Mouse (Mus musculus) adrenal gland, postnatal 4 days (tissue): ENCODE data around the gene Cerk. TPM values are rescaled to one million over a fixed set of nuclear protein-coding genes. Genes with fewer than 3 reads are reported as not detected.
"Not testable (repeated sequence)": the region's sequence is repeated elsewhere in the genome, so short reads cannot be mapped to it uniquely, and the experiment has no call there.

ENCODE experiments used
- DNase-seq, 2 experiments: peaks; one replicate each; pipeline ENCODE4 v3.0.0; 2021 to 2022; ENCODE audit warnings: low spot score in 2 of 2, mixed read lengths in 2 of 2
- long read RNA-seq, 2 experiments: library from polyadenylated mRNA; stranded (forward); transcript quantifications; one replicate each; pipeline ENCODE4 v2.0.0; 2021
- total RNA-seq, 2 experiments: library from RNA; stranded (reverse); gene quantifications; 2 replicates each; pipeline ENCODE4 v1.2.3; 2021

Gene Cerk
- total RNA-seq = 10 to 100 TPM; 26.3 to 26.8 TPM
- long read RNA-seq, experiment 1, full-length matches to known transcripts = 14 of 23 reads
- long read RNA-seq, experiment 1, partial matches to known transcripts = 2 of 23 reads
- long read RNA-seq, experiment 1, other reads (novel, unspliced or antisense) = 7 of 23 reads
- long read RNA-seq, experiment 2, full-length matches to known transcripts = 36 of 57 reads
- long read RNA-seq, experiment 2, partial matches to known transcripts = 8 of 57 reads
- long read RNA-seq, experiment 2, other reads (novel, unspliced or antisense) = 13 of 57 reads

DNA sequence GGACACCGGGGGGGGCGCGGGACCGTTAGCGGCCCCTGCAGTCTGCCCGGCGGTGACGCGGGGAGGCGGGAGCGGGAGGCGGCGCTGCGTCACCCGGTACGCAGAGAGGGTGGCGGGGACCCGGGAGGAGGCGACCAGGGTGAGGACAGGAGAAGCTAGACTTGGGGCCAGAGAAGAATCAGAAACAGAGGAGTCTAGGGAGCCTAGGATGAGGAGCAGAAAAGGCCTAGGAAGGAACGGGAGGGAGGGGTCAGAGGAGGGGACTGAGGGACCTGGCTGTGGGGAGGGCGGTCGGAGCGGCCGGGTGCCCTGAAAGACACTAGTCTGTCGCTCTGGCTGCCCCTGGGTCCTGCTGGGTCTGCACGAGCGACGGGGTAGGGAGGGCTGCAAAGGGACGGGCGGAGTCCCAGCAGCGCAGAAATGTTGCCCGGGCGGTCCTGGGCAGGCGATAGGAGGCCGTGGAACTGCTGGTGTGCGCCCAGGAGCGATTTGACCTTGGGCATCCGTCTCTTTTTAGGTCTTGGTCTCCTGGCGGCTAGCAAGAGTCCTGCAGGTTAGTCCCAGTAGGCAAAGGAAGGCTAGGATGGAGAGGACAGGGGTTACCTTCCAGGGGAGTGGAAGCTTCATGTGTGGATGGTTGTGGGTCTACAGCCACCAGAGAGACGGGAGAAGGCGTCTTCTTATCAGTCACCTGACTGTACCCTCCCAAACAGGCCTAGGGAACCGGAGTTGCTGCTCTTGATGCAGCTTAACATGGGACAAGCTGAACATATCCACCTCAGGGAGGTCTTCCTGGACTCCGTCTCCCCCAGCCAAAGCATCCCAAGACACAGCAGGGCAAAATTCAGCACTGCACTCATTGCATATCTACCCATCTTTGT lies at the start of gene Cerk:
Cerk (minus strand) TSS at position 453 of the 881 bp plus-strand sequence.
- peak; percentile 38 to 44 for DNase-seq

DNA sequence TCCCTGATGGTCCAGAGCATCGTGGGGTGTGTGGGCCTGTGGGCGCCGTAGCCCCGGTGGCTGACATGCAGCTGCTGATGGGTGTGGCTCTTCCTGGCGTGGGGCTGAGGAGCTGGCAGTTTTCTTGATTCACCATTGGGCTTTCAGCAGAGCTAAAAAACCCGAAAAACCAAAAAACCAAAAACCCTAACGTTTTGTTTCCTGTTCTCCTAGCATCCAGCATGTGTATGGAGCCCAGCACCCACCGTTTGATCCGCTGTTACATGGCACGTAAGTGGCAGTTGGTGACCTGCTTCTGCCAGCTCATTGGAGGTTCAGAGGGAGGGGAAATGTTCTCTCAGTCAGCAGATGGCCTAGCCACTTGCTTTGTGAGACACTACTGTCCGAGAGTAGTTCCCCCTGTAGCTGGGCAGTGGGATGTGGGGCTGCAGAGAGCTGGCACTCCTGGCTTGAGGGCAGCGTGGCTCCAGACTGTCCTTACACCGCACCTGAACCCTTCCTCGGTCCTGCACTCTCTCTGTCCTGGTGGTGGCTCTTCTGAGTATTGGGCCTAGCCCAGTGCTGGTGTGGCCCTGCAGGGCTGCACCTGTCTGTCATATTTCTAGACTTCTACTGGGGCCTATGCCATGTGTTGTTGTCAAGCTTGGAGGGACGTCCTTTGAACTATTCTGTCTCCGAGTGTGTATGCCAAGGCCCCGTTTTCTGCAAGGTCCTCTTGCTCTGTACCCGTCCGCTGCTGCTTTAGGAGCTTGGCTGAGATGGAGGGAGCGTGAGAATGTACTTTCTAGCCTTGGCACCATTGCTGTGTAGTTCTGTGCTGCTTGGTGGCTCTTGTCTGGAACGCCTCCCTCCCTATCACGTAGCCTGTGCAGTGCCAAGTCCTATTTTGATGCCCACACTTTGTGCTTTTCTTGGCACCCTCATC lies 48.8 kb upstream of the Cerk start:
- no peak for DNase-seq

DNA sequence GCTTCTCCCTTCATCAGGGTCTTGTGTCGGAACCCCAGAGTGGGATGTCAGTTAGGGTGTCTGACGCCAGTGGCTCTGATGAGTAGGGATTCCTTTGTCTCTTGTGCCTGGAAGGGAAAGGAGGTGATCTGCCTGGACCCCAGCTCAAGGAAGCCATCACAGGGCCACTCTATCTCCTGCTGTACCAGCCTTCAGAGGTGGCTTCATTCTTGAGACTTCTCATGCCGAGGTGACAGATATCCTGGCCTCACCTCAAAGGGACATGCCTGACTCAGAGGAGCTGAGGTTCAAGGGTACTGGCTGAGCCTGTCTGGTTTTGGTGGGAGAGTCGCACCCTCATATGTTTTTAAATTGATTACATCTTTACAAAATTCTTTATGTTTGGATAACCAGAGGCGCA lies 48.1 kb upstream of the Cerk start:
- DNase-seq = no peak

DNA sequence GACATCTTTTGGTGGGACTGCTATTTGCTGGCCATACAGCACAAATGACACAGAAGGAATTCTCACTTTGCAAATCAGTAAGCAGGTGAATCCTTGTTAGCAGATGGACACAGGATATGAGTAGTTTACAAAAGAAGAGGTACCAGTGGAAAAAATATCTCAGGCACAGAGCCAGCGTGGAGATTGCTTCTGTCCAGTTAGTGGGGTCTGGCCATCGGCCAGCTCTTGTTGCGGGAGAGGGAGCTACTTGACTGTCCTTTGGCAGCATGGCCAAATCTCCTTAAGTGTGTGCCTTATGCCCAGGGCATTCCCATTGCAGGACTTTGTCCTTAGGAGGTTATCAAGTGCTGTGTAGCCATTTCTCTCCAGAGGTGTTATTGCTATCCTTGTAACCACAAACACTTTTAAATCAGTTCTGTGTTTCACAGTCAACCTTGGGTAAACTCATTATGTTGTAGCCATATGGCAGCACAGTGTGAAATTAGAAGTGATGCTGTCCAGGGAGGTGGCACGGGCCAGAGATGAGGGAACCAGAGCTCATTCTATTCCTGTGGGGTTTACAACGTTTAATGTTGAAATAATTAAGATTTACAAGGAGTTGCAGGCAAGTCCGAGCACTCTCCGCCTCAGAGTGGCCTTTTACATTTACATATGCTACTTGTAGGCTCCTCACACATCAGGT lies 46.0 kb upstream of the Cerk start:
- DNase-seq = no peak

DNA sequence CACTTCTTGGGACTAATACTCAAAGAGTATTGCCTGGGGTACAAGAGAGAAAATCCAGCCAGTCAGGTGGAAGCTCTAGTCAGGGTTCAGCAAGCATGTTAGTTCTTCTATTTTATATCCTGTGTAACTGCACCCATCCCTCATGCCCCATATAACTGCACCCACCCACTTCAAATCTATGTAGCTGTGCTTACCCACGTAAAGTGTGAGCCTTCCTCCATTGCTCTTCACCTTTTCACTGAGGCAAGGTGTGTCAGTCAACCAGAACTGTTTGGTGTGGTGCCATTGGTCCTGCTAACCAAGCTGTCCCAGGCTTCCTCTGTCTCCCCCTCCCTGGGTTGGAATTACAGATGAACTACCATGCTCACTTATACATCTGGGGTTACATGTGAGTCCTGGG lies 45.2 kb upstream of the Cerk start:
- DNase-seq = no peak

DNA sequence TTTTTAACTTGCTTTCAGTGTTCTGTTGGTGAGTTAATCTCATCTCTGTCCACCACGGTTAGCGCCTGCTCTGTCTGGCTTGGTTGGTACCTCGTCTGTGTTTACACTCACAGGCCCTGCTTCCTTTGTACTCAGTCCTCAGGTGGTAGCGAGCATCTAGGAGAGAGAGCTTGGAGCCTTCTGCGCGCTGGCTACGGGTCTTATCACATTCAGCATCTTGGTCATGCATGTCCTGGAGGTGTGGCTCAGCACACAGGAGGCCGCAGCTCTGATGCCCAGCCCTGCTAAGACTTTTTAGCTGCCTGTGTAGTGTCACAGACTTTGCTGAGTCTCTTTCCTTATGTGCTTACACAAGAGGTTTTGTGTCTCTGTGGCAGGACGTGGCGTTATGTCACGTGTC lies 43.7 kb upstream of the Cerk start:
- DNase-seq = no peak

DNA sequence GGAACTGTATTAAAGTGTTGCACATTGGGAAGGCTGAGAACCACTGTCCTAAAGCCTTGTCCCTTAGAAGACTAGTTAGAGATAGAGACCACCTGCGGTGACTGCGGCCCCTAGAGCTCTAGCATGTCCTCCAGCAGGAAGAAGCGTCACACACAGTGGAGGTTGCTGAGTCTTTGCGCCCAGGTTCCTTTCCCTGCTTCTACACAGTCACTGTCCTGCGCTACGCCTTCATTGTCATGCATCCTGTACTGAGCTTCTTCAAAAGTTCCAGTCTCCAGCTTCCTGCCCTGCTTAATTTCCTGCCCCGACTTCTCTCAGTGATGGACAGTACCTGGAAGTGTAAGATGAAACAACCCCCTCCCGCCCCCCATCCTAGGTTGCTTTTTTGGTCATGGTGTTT lies 43.1 kb upstream of the Cerk start:
- no peak for DNase-seq

DNA sequence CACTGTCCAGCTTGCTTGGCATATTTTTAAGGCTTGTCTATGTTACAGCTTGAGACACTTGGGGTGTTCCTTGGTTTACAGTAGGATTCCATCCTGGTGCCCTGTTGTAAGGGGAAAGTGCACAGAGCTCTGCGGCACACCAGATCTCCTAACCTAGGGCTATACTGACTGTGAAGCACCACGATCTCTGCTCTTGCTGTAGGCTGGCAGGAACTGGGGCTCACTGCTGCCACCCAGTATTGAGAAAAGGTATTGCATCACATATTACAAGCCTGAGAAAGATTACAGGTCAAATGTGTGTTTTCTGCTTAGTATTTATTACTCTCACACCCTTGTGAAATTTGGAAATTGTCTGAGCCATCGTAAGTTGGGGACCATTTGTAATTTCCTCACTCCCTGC lies 42.2 kb upstream of the Cerk start:
- DNase-seq = peak in 1 of 2 experiments; percentile 41

DNA sequence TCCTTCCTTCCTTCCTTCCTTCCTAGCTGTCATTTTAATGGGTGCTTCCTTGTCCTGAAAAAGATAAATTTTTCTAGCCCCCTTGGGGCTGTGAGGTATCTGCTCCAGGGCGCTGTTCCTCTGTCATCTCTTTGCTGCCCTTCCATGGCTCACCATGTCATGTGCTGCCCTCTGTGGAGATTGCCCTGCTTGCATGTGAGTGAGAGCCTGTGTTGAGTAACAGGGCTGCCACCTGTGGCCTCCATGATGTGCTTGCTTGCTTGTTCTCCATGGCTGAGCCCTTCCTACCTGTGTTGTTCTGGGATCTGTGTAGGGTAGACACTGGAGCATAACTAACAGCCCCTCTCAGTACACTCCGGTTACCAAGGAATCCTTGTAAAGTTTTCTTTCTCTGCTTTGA lies 41.0 kb upstream of the Cerk start:
- no peak for DNase-seq

DNA sequence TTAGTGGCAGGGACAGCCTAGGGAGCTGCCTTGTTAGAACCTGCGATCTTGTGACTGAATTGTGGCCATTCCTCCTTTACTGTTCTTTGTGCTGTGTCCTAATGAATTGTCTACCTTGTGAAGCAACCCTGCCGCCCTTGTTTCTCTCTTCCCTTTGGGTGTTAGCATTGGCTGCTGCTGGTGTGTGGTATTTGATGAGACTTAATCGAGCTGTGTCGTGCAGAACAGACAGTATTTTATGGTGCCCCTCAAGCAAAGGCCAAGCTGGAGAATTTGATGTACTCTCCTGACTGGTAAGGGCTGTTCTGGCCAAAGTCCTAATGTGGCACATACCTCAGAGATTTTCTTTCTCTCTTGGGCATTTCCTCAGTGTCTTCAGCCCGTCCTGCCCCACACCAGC lies 40.3 kb upstream of the Cerk start:
- no peak for DNase-seq

DNA sequence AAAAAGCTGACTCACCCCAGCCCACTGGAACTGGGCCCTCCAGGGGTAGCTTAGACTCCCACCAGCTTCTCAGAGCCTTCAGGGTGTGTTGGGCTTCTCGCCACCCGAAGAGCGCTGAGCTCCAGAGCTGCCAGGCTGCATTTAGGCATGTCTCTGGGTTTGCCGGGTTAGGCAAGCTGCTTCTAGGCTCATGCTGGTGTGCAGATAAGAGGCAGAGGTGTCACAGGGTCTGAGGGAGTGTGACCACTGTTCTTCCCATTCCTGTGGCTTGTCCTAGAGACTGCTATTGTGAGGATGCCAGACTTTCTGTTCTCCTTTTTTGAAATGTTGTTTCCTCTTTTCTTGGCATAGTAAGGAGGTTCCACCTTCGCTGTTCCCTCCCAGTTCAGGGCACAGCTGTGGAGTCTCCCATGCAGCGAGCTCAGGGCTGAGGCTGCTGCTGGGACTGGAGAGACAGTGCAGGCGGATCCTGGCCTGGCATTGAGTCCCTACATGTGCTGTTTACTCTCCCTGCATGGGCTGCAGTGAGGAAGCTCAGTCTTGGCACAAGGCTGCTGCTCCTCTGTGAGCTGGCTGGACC lies 39.1 kb upstream of the Cerk start:
- DNase-seq = no peak

DNA sequence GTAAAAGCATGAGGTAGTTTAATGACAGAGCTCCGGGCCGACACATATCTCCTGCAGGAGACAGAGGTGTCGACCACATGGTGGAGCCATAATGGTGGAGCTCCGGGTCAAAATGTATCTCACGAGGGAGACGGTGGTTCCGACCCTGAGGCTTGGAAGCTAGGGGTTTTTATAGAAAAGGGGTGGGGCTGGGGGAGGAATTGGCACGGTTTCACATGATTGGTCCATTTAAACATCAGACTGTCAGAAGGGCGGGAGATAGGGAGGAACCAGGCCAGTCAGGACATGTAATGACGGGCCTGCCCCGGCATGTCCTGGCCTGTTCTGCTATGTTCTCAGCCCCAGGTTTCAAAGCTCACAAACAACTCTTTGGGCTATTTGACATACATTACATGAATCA lies 36.0 kb upstream of the Cerk start:
- not testable (repeated sequence) for DNase-seq

DNA sequence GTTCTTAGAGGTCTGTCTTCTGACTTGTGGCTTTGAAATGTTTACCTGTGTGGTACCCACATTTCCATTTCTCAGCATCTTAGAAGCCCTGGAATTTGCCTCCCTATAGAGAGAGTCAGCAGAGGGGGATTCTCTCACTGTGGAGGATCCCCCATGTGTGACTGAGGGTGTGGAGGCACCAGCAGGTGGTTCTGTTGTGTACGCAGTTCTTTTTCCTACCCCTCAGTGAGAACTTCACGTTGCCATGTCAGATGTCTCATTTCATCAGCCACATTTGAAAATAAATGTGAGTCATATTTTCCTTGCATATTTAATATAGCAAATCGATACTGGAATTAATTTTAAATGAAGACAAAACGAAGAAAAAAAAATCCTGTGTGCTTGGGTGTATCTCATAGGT lies 35.4 kb upstream of the Cerk start:
- no peak for DNase-seq

DNA sequence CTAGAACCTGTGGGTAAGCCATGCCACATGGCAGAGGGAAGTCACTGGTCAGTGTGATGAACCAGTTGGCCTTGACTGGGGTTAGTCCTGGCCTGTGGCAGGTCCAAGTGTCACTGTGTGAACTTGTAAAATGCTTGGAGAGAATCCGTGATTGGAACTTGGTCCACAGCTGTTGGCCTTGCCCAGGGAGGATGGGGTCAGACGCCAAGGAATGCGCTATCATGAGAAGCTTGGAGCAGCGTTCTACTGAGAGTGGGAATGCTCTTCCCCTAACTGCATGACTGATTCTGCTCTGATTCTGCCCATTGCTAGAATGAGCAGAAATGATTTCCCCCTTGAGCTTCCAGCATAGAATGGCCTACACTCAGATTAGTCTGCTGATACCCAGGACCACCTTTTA lies 34.8 kb upstream of the Cerk start:
- no peak for DNase-seq

DNA sequence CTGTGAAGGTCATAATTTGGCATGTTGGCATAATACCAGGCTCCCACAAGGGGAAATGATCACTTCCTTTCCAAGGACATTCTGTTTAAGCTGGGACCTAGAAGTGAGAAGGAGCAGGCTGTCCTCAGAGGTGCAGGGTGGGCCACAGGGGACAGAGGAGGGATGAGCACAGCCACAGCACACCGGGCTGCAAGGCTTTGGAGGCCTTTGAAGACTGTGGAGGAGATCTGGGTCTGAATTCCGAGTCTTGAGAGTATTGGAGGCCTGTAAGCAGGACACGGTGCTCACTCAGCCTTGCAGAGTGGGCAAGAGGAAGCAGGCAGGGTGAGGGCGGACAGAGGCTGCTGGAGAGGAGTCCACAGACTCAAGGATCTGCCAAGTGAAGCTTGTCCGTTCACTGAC lies 34.3 kb upstream of the Cerk start:
- DNase-seq = no peak

DNA sequence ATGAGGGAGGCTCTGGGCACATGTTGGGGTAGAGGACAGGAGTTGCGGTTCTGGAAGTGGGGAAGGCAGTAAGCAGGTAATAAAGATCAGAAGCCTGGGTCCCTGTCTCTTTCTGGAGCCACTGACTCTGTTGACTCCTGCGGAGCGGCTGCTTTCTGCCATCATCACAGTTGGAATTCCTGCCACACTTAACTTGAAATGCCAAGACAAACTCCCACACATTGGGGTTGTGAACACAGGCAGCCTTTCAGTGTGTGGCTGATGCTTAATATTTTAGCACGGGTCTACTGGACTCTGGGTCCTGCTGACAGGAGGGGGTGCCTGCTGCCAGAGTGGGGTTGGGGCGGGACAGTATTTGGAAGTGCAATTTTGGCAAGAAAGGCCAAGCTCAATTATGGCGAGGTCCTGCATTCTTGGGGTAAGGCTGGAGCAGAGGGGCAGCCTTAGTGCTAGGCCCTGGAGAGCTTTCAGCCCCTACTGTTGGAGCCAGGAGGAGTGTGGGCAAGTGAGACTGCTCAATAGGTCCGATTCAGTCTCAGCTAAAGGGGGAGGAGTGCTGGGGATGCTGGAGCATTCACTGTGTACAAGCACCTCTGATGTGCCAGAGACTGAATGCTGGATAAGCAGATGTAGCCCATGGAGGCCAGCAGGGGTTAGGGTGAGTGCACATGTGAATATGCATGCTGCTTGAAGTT lies 33.7 kb upstream of the Cerk start:
- no peak for DNase-seq

DNA sequence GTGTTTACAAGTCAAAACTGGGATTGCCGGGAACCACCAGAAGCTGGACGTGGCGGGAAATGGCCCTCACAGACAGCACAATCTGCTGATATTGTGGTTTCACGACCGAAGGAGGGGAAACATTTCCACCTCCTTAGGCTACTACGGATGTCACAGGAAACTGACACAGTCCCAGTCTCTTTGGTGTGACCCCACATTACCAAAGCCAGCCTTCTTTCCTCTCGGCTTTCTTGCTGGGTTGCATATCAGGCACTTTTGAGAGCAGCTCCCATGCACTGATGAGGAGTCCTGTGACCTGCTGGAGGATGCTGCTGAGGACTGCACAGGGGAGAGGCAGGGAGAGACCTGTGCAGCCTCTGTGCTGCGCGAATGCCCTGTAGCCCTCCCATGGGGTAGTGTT lies 30.7 kb upstream of the Cerk start:
- DNase-seq = not testable (repeated sequence)

DNA sequence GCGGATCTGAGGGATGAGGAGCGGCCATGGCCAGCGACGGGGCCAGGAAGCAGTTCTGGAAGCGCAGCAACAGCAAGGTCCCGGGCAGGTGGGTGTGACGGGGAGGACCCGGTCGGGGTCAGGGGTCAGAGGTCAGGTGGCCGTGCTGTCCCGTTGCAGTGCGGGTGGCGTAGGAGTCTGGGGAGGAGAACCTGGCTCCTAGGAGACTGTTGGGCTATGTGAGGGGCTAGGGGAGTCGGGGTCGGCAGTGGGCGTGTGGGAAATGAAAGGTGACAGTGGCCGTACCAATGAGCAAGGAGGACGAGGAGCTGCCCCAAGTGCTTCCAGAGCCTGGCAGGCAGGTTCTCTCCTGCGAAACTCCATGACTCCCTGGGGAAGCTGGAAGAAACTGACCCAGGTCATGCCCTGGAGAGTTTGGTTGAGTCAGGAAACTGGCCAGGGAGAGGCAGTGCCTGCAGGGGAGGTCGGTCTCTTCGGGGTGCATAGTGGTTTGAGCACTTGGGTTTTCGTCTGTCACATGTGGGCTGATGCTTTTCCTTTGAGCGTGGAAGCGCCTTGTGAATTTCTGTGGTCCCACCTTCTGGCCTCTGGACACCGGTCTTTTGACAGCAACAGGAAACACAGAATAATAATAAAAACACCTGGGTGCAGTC lies 28.7 kb upstream of the Cerk start:
- peak in 1 of 2 experiments; percentile 32 for DNase-seq

DNA sequence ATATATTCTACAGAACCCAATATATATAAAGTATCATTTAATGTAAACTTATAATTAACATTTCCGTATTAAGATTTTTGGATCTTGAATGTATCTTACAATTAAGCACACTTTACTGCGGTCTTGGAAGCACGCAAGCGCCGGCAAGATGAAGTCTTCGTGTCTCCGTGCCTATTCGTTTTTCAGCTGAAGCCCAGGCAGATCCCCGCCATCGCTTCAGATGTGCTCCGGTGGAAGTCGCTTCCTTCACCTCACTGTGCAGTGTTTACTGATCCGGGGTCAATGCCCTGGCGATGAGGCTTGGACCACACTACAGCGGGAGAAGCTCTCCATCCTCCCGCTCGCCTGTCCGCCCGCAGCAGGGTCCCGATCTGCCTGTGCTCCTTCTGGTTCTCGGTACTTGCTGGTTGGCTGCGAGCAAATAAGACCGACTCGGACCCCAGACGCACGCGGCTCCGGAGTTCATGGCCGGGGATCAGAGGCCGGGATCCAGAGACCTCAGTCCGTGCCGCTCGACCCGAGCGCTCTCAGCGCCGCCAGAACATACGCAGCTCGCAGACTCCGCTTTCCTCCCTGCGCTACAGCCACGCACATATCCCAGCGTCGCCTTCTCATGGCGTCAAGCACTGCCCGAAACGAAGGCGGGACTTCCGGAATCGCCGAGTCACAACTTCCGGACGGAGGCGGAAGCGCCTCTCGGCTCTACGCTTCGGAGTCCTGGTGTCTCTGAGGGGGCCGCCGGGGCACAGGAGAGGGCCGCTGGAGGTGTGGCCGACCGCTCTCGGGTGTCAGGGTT lies 28.0 kb upstream of the Cerk start, which contains the start of gene Tbc1d22a:
Tbc1d22a (plus strand) TSS at position 707 of the 796 bp plus-strand sequence.
- DNase-seq = peak; percentile 72 to 84
